Mouse (Mus musculus) frontal cortex, postnatal 14 days (tissue): ENCODE data around the gene Tbc1d9b.
A peak's percentile ranks its signal among the peaks of the same experiment; 100 is the strongest.

ENCODE experiments used
- DNase-seq, 2 experiments: peaks; one replicate each; pipeline ENCODE4 v3.0.0; 2022; ENCODE audit warnings: low spot score in 2 of 2

The Tbc1d9b gene

DNA sequence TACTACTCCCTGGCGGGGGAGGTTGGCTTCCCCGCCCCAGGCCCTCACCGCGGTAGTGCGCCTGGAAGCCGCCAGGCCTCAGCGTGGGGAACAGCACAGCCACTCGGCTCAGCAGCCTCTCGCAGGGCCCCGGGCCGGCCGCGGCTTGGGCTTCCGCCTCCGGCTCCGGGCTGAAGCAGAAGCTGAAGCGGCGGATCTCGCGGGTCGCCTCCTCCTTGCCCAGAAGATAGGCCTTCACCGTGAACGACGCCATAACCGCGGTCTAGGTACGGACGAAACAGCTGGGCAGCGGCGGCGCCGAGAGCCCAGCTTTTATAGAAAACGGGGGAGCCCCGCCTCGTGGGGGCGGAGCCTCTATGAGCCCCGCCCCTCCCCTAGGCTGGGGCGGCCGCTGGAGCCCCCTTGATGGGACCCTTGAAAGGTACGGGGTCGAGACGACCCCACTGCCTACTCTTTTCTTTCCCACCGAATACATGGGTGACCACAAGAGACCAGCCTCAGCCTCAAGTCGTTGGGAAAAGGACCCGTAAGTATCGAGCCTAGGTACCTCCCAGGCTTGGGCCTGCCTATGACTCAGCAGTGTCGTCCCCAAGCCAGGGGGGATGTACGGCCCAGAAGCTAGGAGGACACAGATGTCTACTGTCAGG, 79.4 kb downstream of the Tbc1d9b start, which contains the start of the genes Sqstm1 and Mgat4b:
TSS of gene Sqstm1 (minus strand) at position 323 of the 647 bp plus-strand sequence.
TSS of gene Mgat4b (plus strand) at position 386 of the 647 bp plus-strand sequence.
- peak; percentile 76 for DNase-seq

GRCm38 (mm10) chr11:50211322-50212059, 80.3 kb downstream of the Tbc1d9b start:
- DNase-seq = no peak

DNA sequence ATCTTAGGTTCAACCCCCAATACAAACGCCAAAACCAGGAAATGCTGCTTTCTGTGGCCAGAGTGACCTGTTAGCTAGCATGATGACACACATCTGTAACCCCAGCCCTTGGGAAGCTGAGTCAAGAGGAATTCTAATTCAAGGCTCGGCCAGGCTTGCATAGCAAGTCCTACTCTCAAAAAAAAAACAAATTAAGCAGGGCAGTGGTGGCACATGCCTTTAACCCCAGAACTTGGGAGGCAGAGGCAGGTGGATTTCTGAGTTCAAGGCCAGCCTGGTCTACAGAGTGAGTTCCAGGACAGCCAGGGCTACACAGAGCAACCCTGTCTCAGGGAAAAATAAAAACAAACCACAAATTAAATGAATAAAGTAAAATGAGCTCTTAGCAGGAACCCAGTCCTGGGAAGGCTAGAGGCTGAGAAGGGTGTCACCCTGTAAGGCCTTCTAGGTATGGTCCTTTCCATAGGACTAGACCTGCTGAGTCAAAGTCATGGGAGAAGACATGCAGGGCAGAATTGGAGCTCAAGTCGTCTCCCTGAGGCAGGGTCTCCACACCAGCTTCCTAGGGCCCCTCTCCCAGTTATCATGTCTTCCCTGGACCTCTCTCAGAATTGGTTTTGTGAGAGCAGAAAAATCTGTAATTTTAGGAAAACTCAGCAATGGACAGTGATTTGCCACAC, 81.0 kb downstream of the Tbc1d9b start:
- no peak for DNase-seq

DNA sequence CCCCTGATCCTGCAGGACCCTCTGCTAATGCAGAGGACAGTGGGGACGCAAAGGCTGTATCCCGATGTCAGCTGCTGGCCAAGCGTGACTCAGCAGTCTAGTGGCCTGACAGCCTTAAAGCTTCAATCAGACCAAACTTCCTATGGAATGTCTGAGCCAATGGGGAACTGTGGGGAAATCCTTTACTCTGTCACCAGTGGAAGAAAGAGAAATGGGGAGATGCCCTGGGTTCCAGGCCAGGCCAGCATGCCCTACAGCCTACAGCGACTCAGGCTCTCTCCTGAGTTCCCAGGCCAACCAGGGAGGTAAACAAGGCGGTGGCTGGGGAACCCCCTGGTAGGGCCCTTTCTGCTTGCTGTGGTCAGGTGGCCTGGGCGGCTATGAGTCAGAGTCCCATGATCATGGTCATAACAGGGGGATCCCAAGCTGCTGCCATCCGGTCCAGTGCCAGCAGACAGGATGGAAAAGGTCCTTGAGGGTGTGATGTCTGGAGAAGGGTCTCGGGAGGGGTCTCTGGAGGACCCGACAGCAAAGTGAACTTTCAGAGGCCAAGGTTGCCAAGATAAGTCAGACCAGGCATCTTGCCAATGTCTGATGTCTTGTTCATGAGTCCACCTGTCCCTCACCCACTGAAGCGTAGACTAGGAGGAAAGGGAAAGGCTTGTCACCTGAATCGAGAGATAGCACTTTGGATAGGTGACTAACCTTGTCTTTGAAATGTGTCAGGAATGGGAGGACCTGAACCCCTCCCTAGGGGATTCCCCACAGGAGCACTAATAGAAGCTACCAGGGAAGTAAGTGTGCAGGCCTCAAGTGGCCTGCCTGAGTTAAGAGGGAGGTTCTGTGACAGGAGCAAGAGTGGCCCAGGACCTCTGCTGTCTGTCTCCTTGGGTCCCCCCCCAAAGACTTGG, 81.9 kb downstream of the Tbc1d9b start:
- no peak for DNase-seq

DNA sequence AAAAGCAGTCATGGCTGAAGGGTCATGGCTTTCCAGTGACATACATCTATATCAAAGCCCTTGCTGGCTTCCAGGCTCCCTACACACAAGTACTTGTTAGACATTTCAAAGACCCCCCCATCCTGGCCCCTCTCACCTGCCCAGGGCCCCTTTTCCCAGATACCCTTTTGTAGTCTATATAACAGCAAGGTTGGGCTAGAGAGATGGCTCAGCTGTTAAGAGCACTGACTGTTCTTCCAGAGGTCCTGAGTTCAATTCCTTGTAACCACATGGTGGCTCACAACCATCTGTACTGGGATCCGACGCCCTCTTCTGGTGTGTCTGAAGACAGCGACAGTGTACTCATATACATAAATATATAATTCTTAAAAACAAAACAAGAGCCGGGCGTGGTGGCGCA, 83.4 kb downstream of the Tbc1d9b start:
- DNase-seq = no peak

DNA sequence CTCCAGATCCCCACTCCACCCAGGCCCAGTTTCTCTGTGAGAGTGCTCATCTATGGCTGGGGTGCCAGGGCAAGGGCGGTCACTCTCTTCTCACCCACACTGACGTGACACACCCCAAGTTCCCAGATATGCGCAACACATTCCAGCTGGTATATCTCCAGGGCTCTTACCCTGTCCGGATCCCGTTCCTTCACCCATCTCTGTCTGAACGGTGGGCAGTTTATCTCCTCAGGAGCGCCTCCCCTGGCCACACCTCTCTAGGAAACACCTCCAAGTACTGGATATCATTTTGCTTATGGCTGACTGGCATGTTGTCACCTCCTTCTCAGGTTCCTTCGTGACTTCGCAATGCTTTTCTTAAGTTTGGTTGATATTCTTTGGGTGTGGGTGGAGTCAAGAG, 84.4 kb downstream of the Tbc1d9b start:
- DNase-seq = no peak

- DNase-seq = no peak
These were observed 85.6 kb downstream of the Tbc1d9b start for GRCm38 (mm10) chr11:50216724-50217366.

- no peak for DNase-seq
These were observed 86.6 kb downstream of the Tbc1d9b start for GRCm38 (mm10) chr11:50217811-50218210.

GRCm38 (mm10) chr11:50219833-50220232, 88.6 kb downstream of the Tbc1d9b start:
- no peak for DNase-seq
